Mouse (Mus musculus): ENCODE measurements around the gene Eif4ebp2.
A peak's percentile ranks its signal among the peaks of the same experiment; 100 is the strongest.

Eif4ebp2 gene

DNA sequence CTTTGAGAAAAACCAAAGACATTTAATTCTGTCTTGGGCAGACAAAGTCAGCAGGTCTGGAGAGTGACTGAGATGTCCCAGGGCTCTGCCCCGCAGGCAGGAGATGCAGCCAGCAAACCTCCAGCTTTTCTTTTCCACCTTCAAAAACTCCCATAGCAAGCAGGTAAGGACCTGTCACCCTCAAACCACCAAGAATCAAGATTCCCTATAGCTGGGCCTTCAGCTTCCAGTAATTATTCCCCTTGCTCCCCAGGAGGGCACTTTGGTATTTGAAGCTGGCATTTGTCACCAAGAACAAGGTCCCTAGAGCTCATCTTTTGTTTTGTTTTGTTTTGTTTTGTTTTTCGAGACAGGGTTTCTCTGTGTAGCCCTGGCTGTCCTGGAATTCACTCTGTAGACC lies 35.4 kb downstream of the Eif4ebp2 start:
- DNase-seq = no peak

- no peak for DNase-seq
Observed at GRCm38 (mm10) chr10:61416561-61416960, 35.9 kb downstream of the Eif4ebp2 start.

DNA sequence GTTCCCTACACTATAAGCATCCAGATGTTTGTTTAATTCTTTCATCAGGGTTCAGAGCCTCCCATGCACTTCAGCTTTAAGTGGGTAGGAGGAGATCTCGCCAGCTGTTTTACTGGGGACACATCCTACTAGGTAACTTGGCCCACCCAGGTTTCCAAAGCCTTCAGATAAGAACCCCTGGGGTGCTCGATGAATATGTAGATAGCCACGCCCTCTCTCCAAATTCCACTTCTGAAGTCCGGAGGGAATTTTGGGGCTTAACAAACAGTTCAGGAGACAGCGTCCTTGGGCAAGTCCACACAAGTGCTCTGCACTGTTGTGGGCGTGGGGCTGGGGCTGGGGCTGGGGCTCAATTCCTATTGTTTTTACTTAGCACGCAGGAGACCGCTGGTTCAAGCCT lies 36.6 kb downstream of the Eif4ebp2 start:
- DNase-seq = no peak

- DNase-seq = no peak
Observed at GRCm38 (mm10) chr10:61415240-61415639, 37.2 kb downstream of the Eif4ebp2 start.

- no peak for DNase-seq
Observed at GRCm38 (mm10) chr10:61412910-61413625, 39.4 kb downstream of the Eif4ebp2 start.

GRCm38 (mm10) chr10:61410193-61410592 lies 42.3 kb downstream of the Eif4ebp2 start:
- no peak for DNase-seq

- no peak for DNase-seq
Observed at GRCm38 (mm10) chr10:61409776-61410175, 42.7 kb downstream of the Eif4ebp2 start.

DNA sequence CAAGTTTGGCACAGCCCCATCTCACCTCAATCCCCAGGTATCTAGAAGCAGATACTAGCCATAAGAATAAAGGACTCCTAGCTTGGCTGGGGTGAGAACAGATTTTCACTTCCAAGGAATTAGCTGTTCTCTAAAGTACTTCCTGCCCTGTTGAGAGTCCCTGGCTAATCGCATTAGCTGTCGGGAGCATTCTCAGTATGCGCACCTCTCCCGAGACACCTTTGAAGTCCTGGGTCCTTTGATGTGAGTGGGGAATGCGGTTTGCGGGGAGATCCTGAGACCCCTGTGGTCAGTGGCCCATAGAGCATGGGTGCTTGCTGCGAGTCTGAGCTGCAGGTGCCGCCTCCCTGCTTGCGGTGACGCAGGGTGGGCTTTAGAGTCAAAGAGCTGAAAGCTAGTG lies 46.5 kb downstream of the Eif4ebp2 start:
- no peak for DNase-seq

- no peak for DNase-seq
Observed at GRCm38 (mm10) chr10:61402911-61403310, 49.5 kb downstream of the Eif4ebp2 start.

- no peak for DNase-seq
Observed at GRCm38 (mm10) chr10:61402480-61402879, 50.0 kb downstream of the Eif4ebp2 start.

GRCm38 (mm10) chr10:61400407-61400806 lies 52.1 kb downstream of the Eif4ebp2 start:
- DNase-seq = no peak

DNA sequence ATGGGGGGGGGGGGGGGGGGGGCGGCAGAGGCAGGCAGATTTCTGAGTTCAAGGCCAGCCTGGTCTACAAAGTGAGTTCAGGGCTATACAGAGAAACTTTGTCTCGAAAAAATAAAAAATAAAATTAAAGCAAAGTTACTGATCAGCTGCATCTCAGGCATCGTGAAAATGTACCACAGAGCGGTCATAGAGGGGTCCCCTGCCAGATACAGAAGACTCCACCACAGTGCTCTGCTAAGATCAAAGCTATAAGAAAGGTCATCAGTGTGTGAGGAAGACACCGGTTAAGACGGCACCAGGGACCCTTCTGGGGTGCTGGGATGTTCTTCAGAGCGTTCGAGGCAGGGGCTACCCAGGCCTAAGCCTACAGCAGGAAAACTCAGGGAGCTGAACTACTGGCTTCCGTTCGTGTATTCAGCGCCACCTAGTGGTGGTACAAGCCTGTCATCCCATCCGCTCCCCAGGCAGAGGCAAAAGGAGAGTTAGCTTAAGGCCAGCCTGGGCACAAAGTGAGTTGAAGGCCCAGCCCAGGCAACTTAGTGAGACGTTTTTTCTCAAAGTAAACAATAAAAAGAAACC lies 53.2 kb downstream of the Eif4ebp2 start:
- peak; percentile 71 to 75 for DNase-seq

GRCm38 (mm10) chr10:61398125-61398524 lies 54.3 kb downstream of the Eif4ebp2 start:
- no peak for DNase-seq

GRCm38 (mm10) chr10:61394476-61395136 lies 57.9 kb downstream of the Eif4ebp2 start:
- no peak for DNase-seq

DNA sequence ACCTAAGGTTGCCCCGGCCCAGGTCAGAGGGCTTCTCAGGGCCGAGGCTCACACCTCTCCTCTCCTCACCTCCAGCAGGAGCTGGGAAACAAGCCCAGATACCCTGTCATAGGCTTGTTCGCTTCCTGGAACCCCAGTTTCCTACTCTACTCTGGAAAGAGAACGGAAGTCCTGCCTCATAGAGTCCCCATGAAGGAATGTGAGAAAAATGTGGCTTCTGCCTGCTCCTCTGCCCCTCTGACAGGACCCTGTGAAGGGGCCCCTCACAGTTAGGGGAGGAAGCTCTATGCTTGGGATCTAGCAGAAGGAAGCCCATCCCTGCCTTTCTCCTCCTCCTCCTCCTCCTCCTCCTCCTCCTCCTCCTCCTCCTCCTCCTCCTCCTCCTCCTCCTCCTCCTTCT lies 59.9 kb downstream of the Eif4ebp2 start:
- no peak for DNase-seq

- DNase-seq = no peak
Observed at GRCm38 (mm10) chr10:61390148-61390547, 62.3 kb downstream of the Eif4ebp2 start.

GRCm38 (mm10) chr10:61389020-61389419 lies 63.4 kb downstream of the Eif4ebp2 start:
- DNase-seq = no peak

- no peak for DNase-seq
Observed at GRCm38 (mm10) chr10:61386284-61386683, 66.2 kb downstream of the Eif4ebp2 start.

DNA sequence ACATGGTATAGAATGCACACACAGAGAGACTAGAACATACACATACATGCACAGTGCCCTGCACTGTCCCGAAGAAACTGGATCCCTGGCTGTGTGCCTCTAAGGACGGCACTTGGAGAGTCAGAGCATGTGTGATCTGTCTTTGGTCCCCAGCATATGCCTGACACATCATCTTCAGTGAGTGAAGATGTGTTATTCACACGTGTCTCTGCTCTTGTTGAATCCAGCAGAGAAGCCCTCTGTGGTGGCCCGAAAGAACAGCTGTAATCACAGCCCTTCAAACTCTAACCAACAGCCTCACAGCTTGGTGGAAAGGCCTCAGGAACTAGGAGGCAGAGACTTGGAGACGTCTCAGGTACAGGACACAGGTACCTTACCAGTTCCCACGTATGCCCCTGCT lies 67.3 kb downstream of the Eif4ebp2 start:
- no peak for DNase-seq

DNA sequence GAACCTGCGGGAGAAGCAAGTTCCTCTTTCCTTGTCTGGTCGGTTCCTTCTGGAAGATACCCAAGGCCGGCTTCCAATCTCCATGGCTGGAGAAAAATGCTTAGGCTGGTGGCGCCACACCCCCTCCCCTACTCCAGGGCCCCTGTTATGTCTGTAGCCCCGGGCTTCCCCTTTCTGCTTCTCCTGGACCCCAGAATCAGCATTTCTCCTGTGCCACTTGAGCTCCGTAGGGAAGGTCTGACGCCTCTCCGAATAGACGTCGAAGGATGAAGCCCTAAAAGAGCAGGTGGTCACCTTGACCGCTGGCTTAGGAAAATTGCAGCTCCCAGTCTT lies 68.8 kb downstream of the Eif4ebp2 start:
- DNase-seq = no peak

- DNase-seq = peak; percentile 70 to 72
Observed at GRCm38 (mm10) chr10:61383021-61383714, 69.3 kb downstream of the Eif4ebp2 start, which contains the start of gene Pald1. Gene Pald1 (minus strand): TSS chr10:61383530.

- peak; percentile 33 to 38 for DNase-seq
Observed at GRCm38 (mm10) chr10:61382281-61382731, 70.2 kb downstream of the Eif4ebp2 start.

DNA sequence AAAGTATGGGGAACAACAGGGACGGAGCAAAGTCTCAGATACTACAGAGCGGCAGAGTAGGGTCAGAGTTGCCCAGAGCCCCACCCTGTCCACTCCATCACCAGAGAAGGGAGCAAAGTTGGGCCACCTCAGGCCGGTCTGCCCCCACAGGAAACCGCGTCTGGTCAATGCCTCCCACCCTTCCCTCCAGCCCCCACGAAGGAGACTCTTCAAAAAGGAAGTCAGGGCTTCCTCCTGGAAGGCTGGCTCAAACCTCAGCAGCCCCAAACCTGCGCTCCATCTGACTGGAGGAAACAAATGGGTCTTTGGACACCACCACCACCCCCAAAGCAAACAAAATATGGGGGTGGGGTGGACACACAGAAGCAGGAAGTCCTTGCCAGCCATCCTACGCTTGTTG lies 70.6 kb downstream of the Eif4ebp2 start:
- DNase-seq = no peak

DNA sequence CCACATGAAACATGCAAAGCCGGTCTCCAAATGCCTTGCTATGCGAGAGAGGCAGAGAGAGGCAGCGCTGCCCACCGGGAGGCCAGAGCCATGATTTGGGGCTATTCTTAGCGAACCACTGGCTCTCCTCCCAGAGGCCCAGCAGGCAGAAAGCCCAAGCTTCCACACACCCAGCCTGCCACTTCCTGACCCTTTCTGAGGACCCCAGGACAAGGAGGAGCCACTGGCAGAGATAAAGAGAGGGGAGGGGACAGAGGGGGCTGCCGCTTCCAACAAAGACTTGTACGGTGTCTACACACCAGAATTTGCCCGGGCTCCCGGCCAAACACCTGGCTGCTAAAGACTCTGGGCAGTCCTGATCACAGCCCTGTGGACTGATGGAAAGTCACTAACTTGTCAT lies 72.3 kb downstream of the Eif4ebp2 start:
- DNase-seq = no peak

Data from cerebellum, adult 18-20 months (tissue).